Mouse (Mus musculus) megakaryocyte, embryonic 14.5 days (primary cell): ENCODE data around the gene Srgap3.

Source experiments
- FLI1 ChIP-seq: IDR thresholded peaks from 2 replicates; pipeline ENCODE4 v1.6.1; 2012; ENCODE audit warnings: low read length, inconsistent platforms, mixed read lengths
- GATA1 ChIP-seq: IDR thresholded peaks from 3 replicates; pipeline ENCODE4 v1.6.1; 2012; ENCODE audit warnings: mixed read lengths, low read length, inconsistent platforms, borderline replicate concordance

DNA sequence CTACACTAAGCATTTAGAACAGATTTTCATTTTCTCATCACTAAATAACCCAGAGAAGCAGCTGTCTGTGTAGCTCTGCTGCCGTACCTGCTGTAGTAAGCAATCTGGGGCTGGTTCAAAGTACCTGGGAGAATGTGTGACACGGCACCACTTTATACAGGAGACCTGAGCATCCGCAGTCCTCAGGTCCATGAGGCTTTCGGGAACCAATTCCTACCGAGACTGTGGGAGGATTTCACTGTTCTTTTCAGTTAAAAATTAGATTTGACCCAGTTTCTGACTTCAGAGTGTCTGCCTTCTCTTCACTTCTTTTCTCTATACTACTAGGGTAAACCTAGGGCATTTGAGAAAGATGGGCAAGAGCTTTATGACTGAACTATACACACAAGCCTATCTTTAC lies 153.2 kb downstream of the Srgap3 start:
- TF ChIP-seq GATA1 (no peak), FLI1 (no peak)
